Mouse (Mus musculus) layer of hippocampus, adult 18-20 months (tissue): Measurements from ENCODE around the gene Lrrc26. TPM values are rescaled to one million over a fixed set of nuclear protein-coding genes. Genes with fewer than 3 reads are reported as not detected.

Source experiments
- DNase-seq, 2 experiments: peaks; one replicate each; pipeline ENCODE4 v3.0.0; 2022; ENCODE audit warnings: low spot score in 2 of 2
- total RNA-seq, 2 experiments: library from RNA; stranded (reverse); gene quantifications; 2 replicates each; pipeline ENCODE4 v1.2.3; 2021

Lrrc26 gene
- total RNA-seq, 2 experiments from 2014 or later: not detected

GRCm38 (mm10) chr2:25292856-25293255, 3.1 kb downstream of the Lrrc26 start:
- peak; percentile 54 to 66 for DNase-seq

DNA sequence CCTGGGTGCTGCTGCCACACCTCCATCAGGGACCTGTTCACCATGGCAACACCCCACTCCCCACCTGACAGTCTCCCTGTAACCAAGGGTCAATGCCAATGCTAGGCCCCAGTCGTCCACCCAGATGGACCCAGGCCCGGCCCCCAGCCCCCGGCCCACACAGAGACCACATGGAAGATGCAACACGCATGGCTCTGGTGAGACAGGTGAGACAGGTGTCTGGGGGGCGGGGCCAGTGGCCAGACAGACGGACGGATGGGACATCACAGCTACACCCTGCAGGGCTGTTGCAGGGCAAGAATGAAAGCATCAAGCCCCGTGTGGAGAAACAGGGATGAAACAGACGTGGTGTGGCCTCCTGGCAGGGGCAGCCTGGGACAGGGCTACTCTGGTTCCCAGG, 4.0 kb downstream of the Lrrc26 start:
- DNase-seq: no peak

GRCm38 (mm10) chr2:25297093-25297492, 7.4 kb downstream of the Lrrc26 start:
- no peak for DNase-seq

GRCm38 (mm10) chr2:25298046-25298445, 8.3 kb downstream of the Lrrc26 start:
- DNase-seq: no peak

DNA sequence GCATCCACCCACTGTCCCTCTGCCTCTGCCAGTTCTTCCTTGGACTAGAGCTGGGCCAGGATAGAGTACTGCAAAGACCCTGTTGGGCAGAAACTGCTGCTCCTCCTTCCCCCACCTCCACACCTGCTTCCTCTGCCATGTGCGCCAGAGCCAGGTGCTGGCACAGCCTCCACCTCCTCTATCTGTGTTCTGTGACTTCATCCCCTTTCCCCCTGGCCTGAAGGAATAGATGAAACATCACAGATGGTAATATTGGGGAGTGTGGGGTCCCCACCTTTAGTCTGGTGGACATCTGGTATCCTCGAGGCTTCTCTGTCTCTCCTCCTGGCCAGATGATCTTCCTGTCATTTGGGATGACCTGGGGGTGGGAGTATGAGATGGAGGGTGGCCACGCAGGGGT, 13.7 kb downstream of the Lrrc26 start:
- no peak for DNase-seq

DNA sequence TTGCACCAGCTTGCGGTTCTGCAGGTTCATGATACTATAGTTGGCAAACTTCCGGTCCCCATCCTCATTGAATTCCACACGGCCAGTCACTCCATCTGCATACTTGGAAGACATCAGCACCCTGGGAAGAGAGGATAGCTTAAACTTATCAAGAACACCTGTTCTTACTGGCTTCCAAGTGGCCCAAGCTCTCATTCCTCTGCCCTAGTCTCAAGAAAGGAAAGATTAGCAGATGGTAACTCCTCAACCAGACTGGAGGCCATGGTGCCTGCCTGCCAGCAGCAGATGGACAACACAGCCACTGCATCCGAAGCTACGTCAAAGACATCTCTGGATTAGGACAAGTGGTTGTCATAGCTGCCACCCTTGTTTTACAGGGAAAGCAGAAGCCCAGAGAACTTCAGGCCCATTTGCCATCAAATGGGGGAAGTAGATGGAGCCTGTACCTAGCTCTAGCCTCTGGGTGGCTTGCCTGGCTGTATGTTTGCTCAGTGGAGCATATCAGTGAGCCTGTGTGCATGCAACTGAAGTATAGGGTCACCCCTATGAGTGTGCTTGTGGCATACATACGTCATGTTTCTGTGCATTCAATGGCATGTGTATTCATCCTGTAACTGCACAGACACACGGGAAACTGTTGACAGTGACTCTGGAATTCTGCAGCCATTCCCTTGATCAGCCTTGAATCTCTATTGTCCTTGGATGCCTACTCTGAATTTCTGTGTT, 14.4 kb downstream of the Lrrc26 start:
- no peak for DNase-seq

- DNase-seq: no peak
Measured at GRCm38 (mm10) chr2:25304657-25305541, 15.2 kb downstream of the Lrrc26 start.

DNA sequence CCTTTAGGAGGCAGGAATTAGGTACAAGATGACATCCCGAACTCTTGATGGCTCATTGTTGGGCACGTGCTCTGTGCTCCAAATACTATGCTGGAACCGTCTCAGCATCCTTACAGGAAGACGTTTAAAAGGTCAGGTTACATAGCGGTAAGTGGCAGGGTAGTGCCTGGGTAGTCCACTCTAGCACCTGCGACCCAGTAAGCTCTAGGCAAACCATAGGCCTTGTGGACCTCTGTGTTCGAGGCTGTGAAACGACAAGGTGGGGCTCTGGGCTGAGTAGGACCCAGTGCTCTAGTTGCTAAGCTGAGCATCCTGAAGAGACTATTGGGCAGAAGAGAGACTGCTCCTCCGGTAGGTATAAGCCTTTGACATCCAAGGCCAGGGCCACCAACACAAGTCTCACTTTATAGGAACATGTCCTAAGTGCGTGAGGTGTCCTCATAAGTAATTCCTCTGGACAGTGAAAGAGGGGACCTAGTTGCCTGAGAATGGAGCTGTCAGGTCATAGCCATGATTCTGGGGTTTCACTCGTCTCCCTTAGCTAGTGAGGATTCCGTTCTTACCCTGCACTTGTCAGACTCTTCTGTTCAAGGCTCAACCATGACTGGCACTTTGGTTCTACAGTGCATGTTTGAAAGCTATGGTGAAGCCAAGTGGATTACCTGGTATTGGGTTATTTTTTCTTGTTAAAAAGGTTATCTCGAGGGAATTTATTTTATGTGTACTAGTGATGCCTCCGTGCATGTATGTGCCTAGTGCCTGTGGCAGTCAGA, 16.1 kb downstream of the Lrrc26 start:
- no peak for DNase-seq

DNA sequence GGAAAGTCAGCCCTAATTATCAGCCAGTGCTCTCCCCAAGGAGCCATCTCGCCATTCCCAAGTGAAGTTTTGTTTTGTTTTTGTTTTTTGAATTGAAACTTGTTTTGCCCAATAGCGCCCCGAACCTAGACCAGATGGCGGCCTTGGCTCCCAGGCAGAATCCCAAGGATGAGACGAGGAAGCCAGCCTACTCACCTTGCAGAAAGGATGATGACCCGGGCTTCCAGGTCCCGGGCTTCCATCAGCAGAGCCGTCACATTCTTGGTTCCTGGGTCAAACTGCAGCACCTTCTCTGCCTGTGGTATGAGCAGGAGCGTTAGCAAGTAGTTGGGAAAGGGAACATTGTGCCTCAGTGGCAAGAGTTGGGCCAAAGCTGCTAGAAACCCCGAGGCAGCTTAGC, 20.5 kb downstream of the Lrrc26 start:
- DNase-seq: no peak

- peak in 1 of 2 experiments; percentile 7 for DNase-seq
Measured at GRCm38 (mm10) chr2:25310969-25311368, 21.3 kb downstream of the Lrrc26 start.

DNA sequence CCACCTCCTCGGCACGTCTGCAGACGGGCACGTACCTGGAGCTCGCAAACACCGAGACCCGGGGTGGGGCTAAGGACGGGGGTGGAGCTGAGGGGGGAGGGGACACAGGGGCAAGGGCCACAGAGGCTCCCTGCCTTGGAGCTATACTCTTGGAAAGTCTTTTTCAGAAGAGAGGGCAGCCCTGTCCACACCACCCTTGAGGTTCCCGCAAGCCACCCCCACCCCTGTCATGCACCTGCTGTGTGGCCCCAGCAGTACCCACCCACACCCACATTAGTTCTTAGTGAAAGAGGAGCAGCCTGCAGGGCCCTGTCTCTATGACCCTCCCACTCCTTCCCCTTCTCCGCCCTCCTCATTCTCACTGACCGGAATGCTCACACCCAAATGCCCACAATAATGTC, 21.8 kb downstream of the Lrrc26 start:
- no peak for DNase-seq

- DNase-seq: peak; percentile 55 to 78
Measured at GRCm38 (mm10) chr2:25318119-25318966, 28.6 kb downstream of the Lrrc26 start.

- peak; percentile 89 to 94 for DNase-seq
Measured at GRCm38 (mm10) chr2:25318971-25319773, 29.5 kb downstream of the Lrrc26 start, which contains the start of gene Grin1. Gene Grin1, minus strand, starts transcription at chr2:25319187.

GRCm38 (mm10) chr2:25320084-25320483, 30.4 kb downstream of the Lrrc26 start:
- peak in 1 of 2 experiments; percentile 3 for DNase-seq

- no peak for DNase-seq
Measured at GRCm38 (mm10) chr2:25326036-25326435, 36.3 kb downstream of the Lrrc26 start.

DNA sequence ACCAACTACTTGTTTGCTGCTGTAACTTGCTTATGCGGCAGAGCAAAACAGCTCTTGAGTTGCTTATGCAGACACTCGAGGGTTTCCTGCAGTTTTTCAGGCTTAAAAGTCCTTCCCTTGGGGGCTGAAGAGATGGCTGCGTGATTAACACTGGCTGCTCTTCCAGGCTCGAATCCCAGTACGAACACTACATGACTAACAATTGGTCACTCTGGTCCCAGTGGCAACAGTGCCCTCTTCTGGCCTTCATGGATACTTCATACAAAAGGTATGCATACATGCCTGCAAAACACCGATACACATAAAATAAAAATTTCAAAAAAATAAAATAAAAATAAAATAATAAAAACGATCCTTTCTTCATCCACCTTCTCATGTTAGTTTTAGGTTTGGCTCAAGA, 38.7 kb downstream of the Lrrc26 start:
- DNase-seq: no peak

DNA sequence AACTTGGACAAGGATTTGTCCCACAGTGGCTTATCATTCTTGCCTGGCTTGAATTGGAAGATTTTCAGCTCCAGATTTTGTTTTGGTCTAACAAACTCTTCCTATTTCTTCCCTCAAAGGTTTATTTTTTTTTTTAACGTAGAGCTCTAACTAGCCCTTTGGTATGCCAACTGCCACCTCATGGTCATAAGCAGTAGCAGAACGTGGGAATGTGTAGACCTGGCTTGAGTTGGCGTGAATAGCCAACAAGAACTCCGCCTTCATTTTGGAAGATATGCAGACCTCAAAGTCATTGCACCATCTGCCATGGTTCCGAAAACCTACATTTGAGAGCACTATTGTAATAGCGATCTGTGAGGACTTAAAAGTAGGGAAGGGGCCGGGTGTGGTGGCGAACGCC, 41.8 kb downstream of the Lrrc26 start:
- DNase-seq: no peak

DNA sequence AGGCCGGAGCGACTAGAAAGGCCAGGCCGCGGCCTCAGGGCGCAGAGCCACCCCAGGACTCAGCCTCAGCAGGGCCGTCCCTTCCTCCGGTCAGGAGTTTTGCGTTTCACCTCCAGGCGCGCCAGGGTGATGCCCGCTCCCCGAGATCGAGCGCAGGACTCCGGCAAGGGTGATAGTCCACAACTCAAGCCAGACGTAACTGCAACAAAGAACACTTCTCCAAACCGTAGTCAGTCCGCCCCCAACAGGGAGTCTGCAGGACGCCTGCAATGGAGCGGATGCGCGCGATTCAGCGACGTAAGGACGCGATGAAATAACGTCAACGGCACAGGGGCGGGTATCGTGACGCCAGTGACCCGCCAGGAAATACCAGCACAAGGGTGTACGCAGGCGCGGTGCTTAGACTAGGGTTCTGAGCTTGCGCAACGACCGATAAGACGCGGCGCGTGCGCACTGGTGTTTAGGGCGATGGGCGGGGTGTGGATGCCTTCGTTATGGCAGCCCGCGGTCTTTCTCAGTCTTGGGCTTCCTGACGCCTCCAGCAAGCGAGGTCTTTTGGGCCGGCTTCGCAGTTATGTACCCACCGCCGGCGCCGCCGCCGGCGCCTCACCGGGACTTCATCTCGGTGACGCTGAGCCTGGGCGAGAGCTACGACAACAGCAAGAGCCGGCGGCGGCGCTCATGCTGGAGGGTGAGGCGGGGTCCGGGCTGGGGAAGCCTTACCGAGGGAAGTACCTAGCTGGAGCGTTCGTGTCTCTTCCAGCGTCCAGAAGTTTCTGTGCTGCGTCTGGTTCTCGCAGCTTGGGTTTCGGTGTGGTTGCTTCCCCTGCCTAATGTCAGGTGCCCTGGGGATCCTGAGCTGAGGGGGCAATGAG, 42.8 kb downstream of the Lrrc26 start, which contains the start of gene Man1b1:
Gene Man1b1 (plus strand): TSS at position 53 of the 875 bp plus-strand sequence.
- peak; percentile 99 to 100 for DNase-seq

DNA sequence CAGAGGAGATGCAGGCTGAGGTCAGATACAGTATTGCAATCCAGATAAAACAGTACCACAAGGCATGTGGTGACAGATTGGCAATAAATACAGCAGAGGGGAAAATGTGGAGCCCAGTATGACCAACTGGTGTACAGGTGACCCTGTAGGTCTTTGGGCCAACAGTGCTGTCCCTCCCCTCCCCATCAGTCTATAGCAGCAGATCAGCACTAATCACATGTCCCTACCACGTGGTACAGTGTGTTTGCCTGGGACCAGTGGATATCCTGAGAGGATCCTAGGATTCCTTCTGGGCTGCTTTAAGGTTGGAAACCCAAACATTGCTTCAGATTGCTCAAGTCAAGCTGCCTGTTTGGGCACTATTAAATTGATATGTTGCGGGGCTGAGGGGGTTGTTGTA, 43.9 kb downstream of the Lrrc26 start:
- no peak for DNase-seq
